Mouse (Mus musculus) layer of hippocampus, adult 18-20 months (tissue): ENCODE data around the gene Dap3. TPM values are rescaled to one million over a fixed set of nuclear protein-coding genes. Genes with fewer than 3 reads are reported as not detected.
"Not testable (repeated sequence)": the region's sequence is repeated elsewhere in the genome, so short reads cannot be mapped to it uniquely, and the experiment has no call there.

Experiments used
- DNase-seq, 2 experiments: peaks; one replicate each; pipeline ENCODE4 v3.0.0; 2022; ENCODE audit warnings: low spot score in 2 of 2
- total RNA-seq, 2 experiments: library from RNA; stranded (reverse); gene quantifications; 2 replicates each; pipeline ENCODE4 v1.2.3; 2021

Dap3 gene
- total RNA-seq, 2 experiments from 2014 or later: 111 to 118 TPM

DNA sequence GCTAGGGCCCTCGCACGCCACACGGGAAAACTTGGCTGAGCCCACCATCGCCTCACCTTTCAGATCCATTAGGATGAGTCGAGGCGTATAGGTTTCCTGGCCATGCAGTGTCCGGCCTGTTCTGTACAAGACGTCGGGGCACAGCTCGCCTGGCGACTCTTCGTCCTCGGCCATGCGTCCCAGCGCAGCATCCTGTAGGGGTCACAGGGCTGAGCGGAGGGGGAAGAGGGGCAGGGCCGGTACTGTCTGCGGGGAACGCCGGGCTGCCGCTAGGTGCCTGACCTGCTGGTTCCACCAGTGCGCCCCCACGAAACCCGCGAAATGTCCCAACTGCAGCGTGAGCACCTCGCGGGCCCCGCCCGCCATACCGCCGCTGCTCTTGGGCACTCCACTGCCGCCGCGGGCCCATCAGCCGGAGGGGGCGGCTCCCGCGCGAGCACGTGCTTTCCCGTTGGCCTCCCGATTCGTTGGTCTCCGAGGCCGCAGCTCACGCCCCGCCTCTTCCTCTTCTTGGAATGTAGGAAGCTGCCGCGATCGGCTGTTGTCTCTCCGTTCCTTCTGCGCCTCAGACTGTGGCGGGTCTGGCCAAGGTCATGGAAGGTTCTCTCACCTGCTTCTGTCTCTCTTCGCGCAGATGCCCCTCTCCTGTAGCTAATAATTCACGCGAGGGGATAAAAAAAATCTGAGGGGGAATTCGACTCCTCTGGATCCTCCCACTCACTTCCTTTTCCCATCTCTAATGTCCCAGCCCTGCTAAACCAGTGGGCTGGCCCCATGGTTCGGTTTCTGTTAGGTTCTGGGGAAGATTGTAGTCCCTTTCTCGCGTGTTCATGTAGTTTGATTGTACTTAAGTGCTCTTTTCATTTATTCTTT is 37.2 kb downstream of the Dap3 start, which contains the start of gene Msto1:
Gene Msto1 (minus strand): TSS at position 489 of the 873 bp plus-strand sequence.
- DNase-seq: peak; percentile 93 to 96

GRCm38 (mm10) chr3:88912585-88912984 is 38.4 kb downstream of the Dap3 start:
- DNase-seq: no peak

DNA sequence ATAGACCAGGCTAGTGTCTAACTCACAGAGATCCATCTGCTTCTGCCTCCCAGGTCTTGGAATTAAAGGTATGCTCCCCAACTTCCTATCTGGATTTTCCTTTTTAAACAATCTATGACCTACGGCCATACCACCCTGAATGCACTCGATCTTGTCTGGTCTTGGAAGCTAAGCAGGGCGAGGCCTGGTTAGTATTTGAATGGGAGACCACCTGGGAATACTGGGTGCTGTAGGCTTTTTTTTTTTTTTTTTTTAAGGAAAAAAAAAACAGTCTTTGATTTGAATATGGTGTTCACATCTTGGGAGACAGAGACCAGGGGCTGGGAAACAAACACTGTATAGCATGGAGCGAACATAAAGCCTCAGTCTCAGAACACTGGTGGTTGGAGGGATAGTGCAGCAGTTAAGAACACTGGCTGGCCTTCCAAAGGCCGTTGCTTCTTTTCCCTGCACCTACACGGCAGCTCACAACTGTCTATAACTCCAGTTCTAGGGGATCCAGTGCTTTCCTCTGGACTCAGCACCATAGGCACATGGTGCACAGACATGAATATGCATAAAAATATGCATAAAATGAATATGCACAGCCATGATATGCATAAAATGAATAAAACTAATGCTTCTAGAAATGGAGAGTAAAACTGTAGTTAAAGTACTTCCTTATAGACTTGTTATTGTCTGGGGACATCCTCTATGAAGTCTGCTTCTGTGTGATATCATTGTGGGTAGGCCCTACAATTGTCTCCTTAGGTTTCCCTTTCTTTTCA is 44.4 kb downstream of the Dap3 start:
- DNase-seq: no peak

- no peak for DNase-seq
These were observed 45.2 kb downstream of the Dap3 start for GRCm38 (mm10) chr3:88905741-88906140.

DNA sequence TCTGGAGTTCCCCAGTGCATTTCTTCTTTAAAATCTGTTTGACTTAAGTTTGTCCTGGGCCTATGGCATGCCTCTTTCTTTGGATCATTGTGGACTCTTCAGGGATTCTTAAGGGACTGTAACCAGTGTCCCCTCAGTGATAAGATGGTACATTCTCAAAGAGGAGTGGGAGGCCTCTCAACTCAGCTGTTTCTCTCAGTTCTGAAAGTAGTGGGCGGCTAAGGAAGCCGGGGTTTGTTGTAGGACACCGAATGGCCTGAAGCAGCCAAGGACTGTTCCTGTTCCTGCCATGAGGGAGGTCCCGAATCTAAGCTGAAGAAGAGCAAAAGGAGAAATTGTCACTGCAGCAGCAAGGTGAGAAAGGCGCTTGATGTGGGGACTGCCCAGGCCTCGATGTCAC is 45.8 kb downstream of the Dap3 start:
- no peak for DNase-seq

- no peak for DNase-seq
These were observed 46.2 kb downstream of the Dap3 start for GRCm38 (mm10) chr3:88904803-88905202.

DNA sequence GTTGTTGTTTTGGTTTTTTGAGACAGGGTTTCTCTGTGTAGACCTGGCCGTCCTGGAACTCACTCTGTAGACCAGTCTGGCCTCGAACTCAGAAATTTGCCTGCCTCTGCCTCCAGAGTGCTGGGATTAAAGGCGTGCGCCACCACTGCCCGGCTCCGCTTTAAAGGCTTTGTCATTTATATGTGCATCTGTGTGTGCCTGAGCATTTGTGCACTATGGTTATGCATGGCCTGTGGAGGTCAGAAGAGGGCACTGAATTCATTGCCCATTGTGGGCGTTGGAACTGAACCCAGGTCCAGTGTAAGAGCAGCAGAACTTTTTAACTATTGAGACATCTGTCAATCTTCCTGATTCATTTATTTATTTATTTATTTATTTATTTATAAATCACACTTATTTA is 58.0 kb downstream of the Dap3 start:
- DNase-seq: not testable (repeated sequence)

DNA sequence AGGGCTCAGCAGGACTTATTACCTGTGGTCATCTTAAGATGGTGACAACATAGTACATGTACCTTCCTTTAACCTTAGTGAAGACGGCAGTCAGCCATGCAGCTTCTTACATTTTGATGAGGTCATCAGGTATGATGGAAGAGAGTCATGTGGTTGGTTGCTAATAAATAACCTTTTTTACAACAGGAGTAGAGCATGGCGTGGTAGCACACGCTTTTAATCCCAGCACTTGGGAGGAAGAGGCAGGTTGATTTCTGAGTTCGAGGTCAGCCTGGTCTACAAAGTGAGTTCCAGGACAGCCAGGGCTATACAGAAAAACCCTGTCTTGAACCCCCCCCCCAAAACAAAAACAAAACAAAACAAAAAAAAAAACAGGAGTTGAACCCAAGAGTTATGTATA is 68.4 kb downstream of the Dap3 start:
- not testable (repeated sequence) for DNase-seq

Other genes with a start within 250 kb of the Dap3 start
- gene Rit1, start 234.3 kb downstream of the Dap3 start, total RNA-seq: 10 to 100 TPM; 37.7 to 43.0 TPM
- gene Syt11, start 176.0 kb downstream of the Dap3 start, total RNA-seq: 100 to 1,000 TPM; 501 to 519 TPM
- 10 to 100 TPM; 44.7 to 45.1 TPM for gene Gon4l, start 116.0 kb downstream of the Dap3 start, total RNA-seq
- gene Msto1, start 37.2 kb downstream of the Dap3 start, total RNA-seq: 10 to 100 TPM; 21.6 to 21.9 TPM
- 10 to 100 TPM; 85.4 to 89.7 TPM for gene Ash1l, start 559 bp downstream of the Dap3 start, total RNA-seq
- gene Rusc1, start 142.1 kb upstream of the Dap3 start, total RNA-seq: 100 to 1,000 TPM; 128 to 134 TPM
- not detected for gene Gm43738, start 149.9 kb upstream of the Dap3 start, total RNA-seq
- 10 to 100 TPM; 83.7 to 91.9 TPM for gene Fdps, start 150.8 kb upstream of the Dap3 start, total RNA-seq
- under 1 TPM in 1 of 2 experiments, not detected in 1; 0.15 TPM for gene Pklr, start 185.0 kb upstream of the Dap3 start, total RNA-seq
- 10 to 100 TPM in 1 of 2 experiments, 1 to 10 TPM in 1; 9.6 to 13.1 TPM for gene Hcn3, start 209.0 kb upstream of the Dap3 start, total RNA-seq
- 10 to 100 TPM; 42.3 to 43.5 TPM for gene Clk2, start 213.6 kb upstream of the Dap3 start, total RNA-seq
- gene Scamp3, start 226.3 kb upstream of the Dap3 start, total RNA-seq: 10 to 100 TPM; 68.5 to 69.8 TPM
- 10 to 100 TPM; 49.0 to 59.9 TPM for gene Fam189b, start 232.0 kb upstream of the Dap3 start, total RNA-seq